Mouse (Mus musculus): ENCODE results near the gene Efcab6. TPM values are rescaled to one million over a fixed set of nuclear protein-coding genes. Genes with fewer than 3 reads are reported as not detected.

Efcab6 gene
- total and polyA plus RNA-seq, 3 experiments: not detected

DNA sequence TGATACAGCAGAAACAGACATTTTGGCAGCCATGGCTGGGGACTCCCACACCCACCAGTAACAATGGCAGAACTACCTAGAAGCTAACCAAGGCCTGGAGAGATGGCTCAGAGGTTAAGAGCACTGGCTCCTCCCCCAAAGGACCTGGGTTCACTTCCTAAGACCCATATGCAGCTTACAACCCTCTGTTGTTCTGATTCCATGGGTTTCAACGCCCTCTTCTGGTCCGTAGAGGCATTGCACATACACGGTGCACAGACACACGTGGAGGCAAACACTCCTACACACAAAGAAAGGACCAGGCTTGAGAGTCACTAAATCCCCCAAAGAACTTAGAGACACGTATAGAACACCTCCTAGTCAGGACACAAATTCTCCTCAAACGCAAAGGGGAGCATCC lies 19.6 kb downstream of the Efcab6 start:
- Histone ChIP-seq H3K4me2 (ENCODE audit: insufficient read depth, low read depth, poor library complexity, severe bottlenecking) (no peak overlapping the region), H3K79me2 (replicated peaks; ENCODE audit: control insufficient read depth, extremely low read depth, insufficient read depth, poor library complexity, severe bottlenecking) (no peaks in the 10 kb centered on the region), H3K27ac (ENCODE audit: insufficient read depth, low read depth) (no peak overlapping the region), H3K9me3 (replicated peaks; ENCODE audit: low read length) (peaks cover 17% of the 10 kb centered on the region), H3K9ac (ENCODE audit: insufficient read depth, low read depth) (no peak overlapping the region), H3K27me3 (replicated peaks) (peaks cover 20% of the 10 kb centered on the region), H3K36me3 (replicated peaks in 1 of 2; ENCODE audit: control insufficient read depth in 1 of 2, insufficient read depth in 1 of 2, low read length in 1 of 2) (no peaks in the 10 kb centered on the region), H3K4me3 (replicated peaks in 1 of 3; ENCODE audit: low read depth in 2 of 3, low read length in 2 of 3, poor library complexity in 1 of 3) (no peak overlapping the region), H3K4me1 (ENCODE audit: control insufficient read depth in 1 of 2, insufficient read depth in 2 of 2) (no peaks in the 10 kb centered on the region)
- in situ Hi-C loops (cut with MboI; ENCODE audit: low pct_ligation_motif_present, low pct_unique_long_range_greater_than_20kb, low sequenced_read_pairs): no loop called here
- no peak for DNase-seq (ENCODE audit: extremely low read depth)
- TF ChIP-seq USF1 (IDR thresholded peaks at IDR 0.05; ENCODE audit: low read depth, low read length) (no peak), BHLHE40 (IDR thresholded peaks at IDR 0.05; ENCODE audit: low read depth, low read length) (no peak), RAD21 (IDR thresholded peaks at IDR 0.05; ENCODE audit: low read depth, low read length) (no peak), JUN (IDR thresholded peaks at IDR 0.05; ENCODE audit: insufficient read depth, low read depth, low read length) (no peak), ETS1 (conservative IDR thresholded peaks at IDR 0.05; ENCODE audit: low read depth, low read length) (no peak), JUND (conservative IDR thresholded peaks at IDR 0.05; ENCODE audit: low read depth, low read length) (no peak)
- dilution Hi-C loops (cut with MboI; ENCODE audit: extremely low pct_ligation_motif_present, extremely low pct_unique_long_range_greater_than_20kb, low sequenced_read_pairs): no loop called here

DNA sequence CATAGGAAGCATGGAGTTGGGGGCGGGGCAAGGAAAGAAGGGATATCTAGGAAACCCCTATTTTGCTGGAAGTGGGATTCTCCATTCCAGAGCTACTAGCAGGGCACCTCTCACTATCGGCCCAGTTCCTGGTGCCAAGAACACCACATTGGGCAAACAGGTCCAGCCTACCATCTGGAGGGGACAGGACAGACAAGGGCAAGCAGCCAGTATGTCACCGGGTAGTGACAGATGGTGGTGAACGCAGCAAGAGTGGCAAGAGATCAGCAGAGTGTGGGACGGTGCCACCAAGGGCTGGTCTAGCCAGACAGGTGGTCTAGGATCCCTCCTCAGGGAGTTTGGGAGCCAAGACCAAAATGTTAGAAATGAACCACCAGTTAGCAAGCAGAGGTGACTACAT lies 28.1 kb downstream of the Efcab6 start:
- Histone ChIP-seq H3K9ac (ENCODE audit: insufficient read depth, low read depth) (no peak overlapping the region), H3K79me2 (replicated peaks; ENCODE audit: control insufficient read depth, extremely low read depth, insufficient read depth, poor library complexity, severe bottlenecking) (no peaks in the 10 kb centered on the region), H3K27me3 (replicated peaks) (peaks cover 46% of the 10 kb centered on the region), H3K4me1 (ENCODE audit: control insufficient read depth in 1 of 2, insufficient read depth in 2 of 2) (no peaks in the 10 kb centered on the region), H3K36me3 (replicated peaks in 1 of 2; ENCODE audit: control insufficient read depth in 1 of 2, insufficient read depth in 1 of 2, low read length in 1 of 2) (no peaks in the 10 kb centered on the region), H3K9me3 (replicated peaks; ENCODE audit: low read length) (no peaks in the 10 kb centered on the region), H3K4me2 (ENCODE audit: insufficient read depth, low read depth, poor library complexity, severe bottlenecking) (no peak overlapping the region), H3K4me3 (replicated peaks in 1 of 3; ENCODE audit: low read depth in 2 of 3, low read length in 2 of 3, poor library complexity in 1 of 3) (no peak overlapping the region), H3K27ac (ENCODE audit: insufficient read depth, low read depth) (no peak overlapping the region; the same call in 1 of the 2 replicates)
- no peak for TF ChIP-seq JUND (conservative IDR thresholded peaks at IDR 0.05; ENCODE audit: low read depth, low read length)
- no peak for TF ChIP-seq USF2 (conservative IDR thresholded peaks at IDR 0.05; ENCODE audit: low read depth, low read length)
- TF ChIP-seq EP300 (IDR thresholded peaks at IDR 0.05; ENCODE audit: low read length): no peak
- dilution Hi-C loops (cut with MboI; ENCODE audit: extremely low pct_ligation_motif_present, extremely low pct_unique_long_range_greater_than_20kb, low sequenced_read_pairs) (no loop called here), in situ Hi-C loops (cut with MboI; ENCODE audit: low pct_ligation_motif_present, low pct_unique_long_range_greater_than_20kb, low sequenced_read_pairs) (no loop called here)
- DNase-seq (ENCODE audit: extremely low read depth): no peak

DNA sequence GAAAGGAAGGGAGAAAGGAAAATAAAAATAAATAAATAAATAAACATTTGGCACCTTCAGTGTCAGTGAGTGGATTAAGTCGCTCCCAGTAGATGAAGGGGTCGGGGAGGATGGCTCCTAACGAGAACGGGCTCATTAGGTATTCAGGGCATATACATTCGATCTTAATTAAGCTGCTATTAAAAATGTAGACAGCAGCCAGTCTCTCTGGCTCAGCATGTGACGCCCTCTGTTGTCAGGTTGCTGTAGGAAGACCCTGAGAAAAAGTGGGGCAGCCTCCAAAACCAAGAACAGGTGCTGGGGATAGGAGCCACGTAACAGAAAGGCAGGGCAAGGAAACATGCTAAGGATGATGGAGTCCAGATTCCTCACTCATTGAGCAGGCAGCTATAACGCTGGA lies 39.5 kb downstream of the Efcab6 start:
- TF ChIP-seq MEF2A (IDR thresholded peaks at IDR 0.05; ENCODE audit: borderline replicate concordance, low read depth, low read length) (no peak), ETS1 (conservative IDR thresholded peaks at IDR 0.05; ENCODE audit: low read depth, low read length) (no peak)
- Histone ChIP-seq H3K4me2 (ENCODE audit: insufficient read depth, low read depth, poor library complexity, severe bottlenecking) (no peak overlapping the region), H3K27me3 (replicated peaks) (peaks cover 69% of the 10 kb centered on the region), H3K4me1 (ENCODE audit: control insufficient read depth in 1 of 2, insufficient read depth in 2 of 2) (no peaks in the 10 kb centered on the region), H3K4me3 (replicated peaks in 1 of 3; ENCODE audit: low read depth in 2 of 3, low read length in 2 of 3, poor library complexity in 1 of 3) (no peak overlapping the region), H3K36me3 (replicated peaks in 1 of 2; ENCODE audit: control insufficient read depth in 1 of 2, insufficient read depth in 1 of 2, low read length in 1 of 2) (no peaks in the 10 kb centered on the region), H3K9me3 (replicated peaks; ENCODE audit: low read length) (no peaks in the 10 kb centered on the region), H3K79me2 (replicated peaks; ENCODE audit: control insufficient read depth, extremely low read depth, insufficient read depth, poor library complexity, severe bottlenecking) (no peaks in the 10 kb centered on the region), H3K9ac (ENCODE audit: insufficient read depth, low read depth) (no peak overlapping the region), H3K27ac (ENCODE audit: insufficient read depth, low read depth) (no peak overlapping the region)
- dilution Hi-C loops (cut with MboI; ENCODE audit: extremely low pct_ligation_motif_present, extremely low pct_unique_long_range_greater_than_20kb, low sequenced_read_pairs) (no loop called here), in situ Hi-C loops (cut with MboI; ENCODE audit: low pct_ligation_motif_present, low pct_unique_long_range_greater_than_20kb, low sequenced_read_pairs) (no loop called here)
- no peak for DNase-seq (ENCODE audit: extremely low read depth)
